Mouse (Mus musculus) heart, postnatal 0 days (tissue): ENCODE measurements around the gene Trip4.

ENCODE experiments used
- CTCF ChIP-seq: IDR thresholded peaks from 2 replicates; pipeline ENCODE4 v1.5.1; 2016; ENCODE audit warnings: antibody characterized with exemption, control low read depth, low read depth
- EP300 ChIP-seq: IDR thresholded peaks from 2 replicates; pipeline ENCODE4 v1.6.1; 2016; ENCODE audit warnings: antibody characterized with exemption, low read depth

DNA sequence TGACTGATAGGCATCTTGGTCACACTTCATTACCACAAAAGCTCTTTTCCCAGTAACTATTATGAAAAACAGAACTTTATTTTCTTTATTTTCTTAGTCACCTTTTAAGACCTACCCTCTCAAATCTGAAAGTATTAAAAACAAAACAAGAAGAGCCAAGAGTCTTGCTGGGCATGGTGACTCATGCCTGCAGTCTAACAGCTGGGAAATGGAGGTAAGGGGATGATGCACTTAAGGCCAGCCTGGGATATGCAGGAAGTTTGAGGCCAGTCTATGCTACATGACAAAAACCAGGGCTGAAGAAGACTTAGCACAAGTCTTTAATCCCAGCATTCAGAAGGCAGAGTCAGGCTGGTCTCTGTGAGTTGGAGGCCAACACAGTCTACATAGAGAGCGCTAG is 68.8 kb downstream of the Trip4 start:
- TF ChIP-seq CTCF (no peak), EP300 (no peak)
